Mouse (Mus musculus) myocyte (in vitro differentiated cells): Measurements from ENCODE around the gene Map4k3. TPM values are rescaled to one million over a fixed set of nuclear protein-coding genes. Genes with fewer than 3 reads are reported as not detected.

Experiments used
- H3K27me3 ChIP-seq: one replicate; pipeline ENCODE4 v1.6.1; 2011; ENCODE audit not compliant: control insufficient read depth, insufficient read depth, insufficient read length
- H3K36me3 ChIP-seq: one replicate; pipeline ENCODE4 v1.6.1; 2011; ENCODE audit not compliant: control insufficient read depth, insufficient read depth
- H3K4me2 ChIP-seq: one replicate; pipeline ENCODE4 v1.6.1; 2011; ENCODE audit warnings: low read depth, control low read depth
- H3K4me3 ChIP-seq: one replicate; pipeline ENCODE4 v1.5.1; 2011; ENCODE audit warnings: mild to moderate bottlenecking, control low read depth, moderate library complexity
- H3K79me2 ChIP-seq: one replicate; pipeline ENCODE4 v1.6.1; 2011; ENCODE audit not compliant: control insufficient read depth, insufficient read depth
- H3ac ChIP-seq: one replicate; pipeline ENCODE4 v1.6.1; 2011; ENCODE audit not compliant: control insufficient read depth, insufficient read length
- CEBPB ChIP-seq: IDR thresholded peaks from 2 replicates; pipeline ENCODE4 v1.6.1; 2011; ENCODE audit warnings: mild to moderate bottlenecking, moderate library complexity; ENCODE audit not compliant: poor library complexity, insufficient read depth, severe bottlenecking
- E2F4 ChIP-seq: IDR thresholded peaks from one replicate; pipeline ENCODE4 v1.6.1; 2011; ENCODE audit warnings: mild to moderate bottlenecking, control low read depth, moderate library complexity; ENCODE audit not compliant: insufficient read depth
- MAX ChIP-seq: IDR thresholded peaks from one replicate; pipeline ENCODE4 v1.6.1; 2011; ENCODE audit warnings: low read depth, mild to moderate bottlenecking, control low read depth
- MYOD1 ChIP-seq, 3 experiments: IDR thresholded peaks; one replicate each; pipeline ENCODE4 v1.6.1; 2011; ENCODE audit warnings: control low read depth in 2 of 3, low read depth in 2 of 3, mild to moderate bottlenecking in 2 of 3, moderate library complexity in 1 of 3; ENCODE audit not compliant: insufficient read length in 2 of 3, control insufficient read depth in 1 of 3
- MYOG ChIP-seq, 3 experiments: IDR thresholded peaks; one replicate each; pipeline ENCODE4 v1.6.1; 2011; ENCODE audit warnings: control low read depth in 2 of 3, low read depth in 2 of 3, mild to moderate bottlenecking in 2 of 3; ENCODE audit not compliant: insufficient read length in 2 of 3, control insufficient read depth in 1 of 3, insufficient read depth in 1 of 3
- POLR2A ChIP-seq: IDR thresholded peaks from one replicate; pipeline ENCODE4 v1.6.1; 2011; ENCODE audit warnings: low read depth, mild to moderate bottlenecking, control low read depth, moderate library complexity; ENCODE audit not compliant: insufficient read length
- POLR2AphosphoS2 ChIP-seq: IDR thresholded peaks from one replicate; pipeline ENCODE4 v1.6.1; 2011; ENCODE audit warnings: low read depth, control low read depth; ENCODE audit not compliant: insufficient read length
- REST ChIP-seq: IDR thresholded peaks from one replicate; pipeline ENCODE4 v1.6.1; 2011; ENCODE audit warnings: mild to moderate bottlenecking, control low read depth, moderate library complexity; ENCODE audit not compliant: insufficient read depth, insufficient read length
- SRF ChIP-seq: IDR thresholded peaks from one replicate; pipeline ENCODE4 v1.6.1; 2011; ENCODE audit warnings: low read depth; ENCODE audit not compliant: control insufficient read depth, insufficient read length
- TCF12 ChIP-seq: IDR thresholded peaks from one replicate; pipeline ENCODE4 v1.6.1; 2011; ENCODE audit warnings: mild to moderate bottlenecking, control low read depth; ENCODE audit not compliant: poor library complexity, insufficient read depth, severe bottlenecking
- TCF3 ChIP-seq: IDR thresholded peaks from one replicate; pipeline ENCODE4 v1.6.1; 2011; ENCODE audit warnings: low read depth, control low read depth; ENCODE audit not compliant: insufficient read length
- USF1 ChIP-seq: IDR thresholded peaks from one replicate; pipeline ENCODE4 v1.6.1; 2011; ENCODE audit warnings: low read depth, mild to moderate bottlenecking, control low read depth, moderate library complexity
- polyA plus RNA-seq: library from polyadenylated mRNA; unstranded; fragments of >200 nt; fragmentation: generic; extraction: Trizol; gene quantifications from one replicate; pipeline ENCODE4 v1.2.1, GENCODE M21; 2012; ENCODE audit warnings: missing spikeins

Map4k3 gene
- polyA plus RNA-seq, 1 experiment = 2.8 TPM

DNA sequence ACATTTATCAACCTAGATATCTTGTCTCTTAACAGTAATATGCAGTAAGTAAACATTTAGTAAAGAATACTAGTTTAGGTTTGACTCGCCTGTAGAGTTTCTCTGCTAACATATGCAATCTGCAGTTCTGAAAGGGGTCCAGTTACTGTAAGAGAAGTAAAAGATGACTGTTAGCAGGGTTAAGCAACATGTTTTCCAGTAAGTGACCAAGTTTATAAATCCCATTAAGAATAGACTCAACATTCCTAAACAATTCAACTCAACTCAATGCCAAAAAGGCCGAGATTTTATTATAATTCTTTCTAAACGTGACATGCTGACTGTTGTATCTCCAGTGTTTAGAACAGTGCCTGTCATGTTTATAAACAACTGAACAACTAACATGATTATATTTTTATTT, 74.0 kb downstream of the Map4k3 start:
- no peak overlapping the region for H3ac ChIP-seq
- H3K4me2 ChIP-seq = no peak overlapping the region
- no peaks in the 10 kb centered on the region for H3K36me3 ChIP-seq
- H3K79me2 ChIP-seq = no peaks in the 10 kb centered on the region
- H3K27me3 ChIP-seq = no peaks in the 10 kb centered on the region
- TF ChIP-seq SRF (no peak), MYOD1 (IDR thresholded peaks at IDR 0.05; ENCODE audit: control insufficient read depth in 1 of 3, insufficient read length in 2 of 3, low read depth in 2 of 3) (no peak), MAX (no peak), USF1 (no peak), TCF3 (no peak), REST (no peak), TCF12 (no peak), POLR2AphosphoS2 (no peak), E2F4 (no peak), MYOG (IDR thresholded peaks at IDR 0.05; ENCODE audit: control insufficient read depth in 1 of 3, insufficient read depth in 1 of 3, insufficient read length in 2 of 3, low read depth in 2 of 3) (no peak), POLR2A (no peak), CEBPB (no peak)
- H3K4me3 ChIP-seq = no peak overlapping the region

DNA sequence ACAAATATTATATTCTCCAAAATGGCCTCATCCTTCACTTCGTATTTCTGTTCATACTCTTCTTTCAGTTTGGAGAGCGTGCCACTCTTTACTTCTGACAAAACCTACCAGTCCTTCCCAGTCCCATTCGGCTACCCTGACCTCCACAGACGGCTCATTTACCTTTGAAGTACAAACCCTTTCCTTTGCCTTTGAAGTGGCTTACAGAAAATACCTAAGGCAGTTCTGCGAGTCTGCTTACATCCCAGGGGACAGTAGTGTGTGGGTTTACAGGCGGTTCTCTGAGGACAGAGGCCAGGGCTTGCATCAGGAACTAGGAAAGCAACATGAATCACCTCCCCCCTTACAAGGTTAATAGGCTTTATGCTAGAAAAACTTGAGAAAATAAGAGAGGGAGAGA, 75.5 kb downstream of the Map4k3 start:
- H3ac ChIP-seq = no peak overlapping the region
- H3K79me2 ChIP-seq = no peaks in the 10 kb centered on the region
- TF ChIP-seq E2F4 (no peak), SRF (no peak), TCF12 (no peak)
- no peaks in the 10 kb centered on the region for H3K36me3 ChIP-seq
- no peak overlapping the region for H3K4me2 ChIP-seq
- H3K4me3 ChIP-seq = no peak overlapping the region
- H3K27me3 ChIP-seq = no peaks in the 10 kb centered on the region

DNA sequence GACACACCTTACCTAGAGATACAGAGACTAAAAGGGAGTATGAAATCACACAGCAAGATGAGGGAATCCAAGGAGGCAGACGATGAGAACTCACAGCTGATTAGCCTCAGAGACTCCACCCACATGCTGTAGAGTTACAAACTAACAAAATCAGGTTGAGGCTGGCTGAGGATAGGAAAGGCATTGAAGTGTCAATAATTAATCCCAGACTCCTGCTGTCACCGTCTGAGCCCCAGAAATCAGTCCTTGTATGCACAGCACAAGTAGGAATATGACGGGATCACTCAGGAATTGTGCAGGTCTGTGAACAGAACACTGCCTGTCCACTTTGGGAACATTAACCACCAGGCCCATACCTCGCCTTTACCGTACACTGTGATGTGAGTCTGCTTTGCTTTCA, 81.4 kb downstream of the Map4k3 start:
- no peak for TF ChIP-seq E2F4
- no peak for TF ChIP-seq MYOD1 (IDR thresholded peaks at IDR 0.05; ENCODE audit: control insufficient read depth in 1 of 3, insufficient read length in 2 of 3, low read depth in 2 of 3)
- no peak for TF ChIP-seq MAX
- no peak for TF ChIP-seq MYOG (IDR thresholded peaks at IDR 0.05; ENCODE audit: control insufficient read depth in 1 of 3, insufficient read depth in 1 of 3, insufficient read length in 2 of 3, low read depth in 2 of 3)
- TF ChIP-seq USF1 = no peak
- TF ChIP-seq SRF = no peak
- TF ChIP-seq POLR2AphosphoS2 = no peak
- TF ChIP-seq POLR2A = no peak
- TF ChIP-seq TCF12 = no peak
- no peak for TF ChIP-seq REST
- TF ChIP-seq CEBPB = no peak
- TF ChIP-seq TCF3 = no peak
- Histone ChIP-seq H3K4me3 (no peak overlapping the region), H3K27me3 (no peaks in the 10 kb centered on the region), H3K79me2 (no peaks in the 10 kb centered on the region), H3K36me3 (peaks cover 9% of the 10 kb centered on the region), H3ac (no peak overlapping the region), H3K4me2 (no peak overlapping the region)

DNA sequence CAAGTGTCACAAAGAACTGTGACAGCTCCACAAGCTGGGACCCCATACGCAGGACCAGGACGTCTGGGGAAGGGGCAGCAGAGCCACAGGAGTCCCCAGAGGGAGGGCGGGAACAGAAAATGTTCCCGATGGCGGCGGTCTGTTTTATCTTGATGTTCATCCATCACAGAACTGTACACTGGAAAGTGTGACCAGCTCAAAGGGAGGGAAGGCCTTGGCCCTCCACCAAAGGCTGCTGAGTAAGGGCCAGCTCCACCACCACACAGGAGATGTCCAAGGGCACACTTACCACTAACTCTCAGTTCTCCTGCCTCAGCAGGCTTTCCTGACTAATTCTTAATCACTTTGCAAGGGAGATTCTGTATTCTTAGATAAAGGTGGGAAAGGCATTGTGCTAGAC, 82.2 kb downstream of the Map4k3 start:
- Histone ChIP-seq H3K4me3 (no peak overlapping the region), H3K27me3 (no peaks in the 10 kb centered on the region), H3K79me2 (no peaks in the 10 kb centered on the region), H3ac (no peak overlapping the region), H3K36me3 (peaks cover 16% of the 10 kb centered on the region), H3K4me2 (no peak overlapping the region)
- TF ChIP-seq REST = no peak
- TF ChIP-seq POLR2A = no peak
- TF ChIP-seq TCF3 = no peak
- no peak for TF ChIP-seq MAX
- no peak for TF ChIP-seq SRF
- no peak for TF ChIP-seq E2F4
- TF ChIP-seq USF1 = no peak

DNA sequence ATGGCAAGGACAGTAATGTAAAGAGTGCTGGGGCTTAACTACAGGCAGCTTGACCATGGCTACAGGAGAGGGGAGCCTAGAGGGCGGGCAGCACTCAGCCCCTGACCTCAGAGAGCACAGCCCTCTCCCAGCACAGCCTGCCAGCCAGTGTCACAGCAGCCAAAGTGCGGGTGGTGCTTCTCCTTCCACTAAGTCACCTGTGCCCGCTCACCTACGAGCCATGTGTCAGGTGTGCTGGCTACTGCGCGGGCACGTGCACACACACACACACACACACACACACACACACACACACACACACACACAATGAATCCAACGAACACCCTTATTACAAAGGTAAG, 82.6 kb downstream of the Map4k3 start:
- Histone ChIP-seq H3K36me3 (peaks cover 16% of the 10 kb centered on the region), H3K27me3 (no peaks in the 10 kb centered on the region), H3K4me2 (no peak overlapping the region), H3K4me3 (no peak overlapping the region), H3K79me2 (no peaks in the 10 kb centered on the region), H3ac (no peak overlapping the region)
- TF ChIP-seq POLR2AphosphoS2 (no peak), CEBPB (no peak), MYOG (IDR thresholded peaks at IDR 0.05; ENCODE audit: control insufficient read depth in 1 of 3, insufficient read depth in 1 of 3, insufficient read length in 2 of 3, low read depth in 2 of 3) (no peak), REST (no peak), E2F4 (no peak), USF1 (no peak), MYOD1 (IDR thresholded peaks at IDR 0.05; ENCODE audit: control insufficient read depth in 1 of 3, insufficient read length in 2 of 3, low read depth in 2 of 3) (no peak)
